Mouse (Mus musculus): ENCODE measurements at regions not wholly inside any gene's neighbourhood (a gene's known extent, or its start where the extent isn't known, plus 50 kb on each side); places are given as distances from the start of the nearest gene placed in this dataset.

DNA sequence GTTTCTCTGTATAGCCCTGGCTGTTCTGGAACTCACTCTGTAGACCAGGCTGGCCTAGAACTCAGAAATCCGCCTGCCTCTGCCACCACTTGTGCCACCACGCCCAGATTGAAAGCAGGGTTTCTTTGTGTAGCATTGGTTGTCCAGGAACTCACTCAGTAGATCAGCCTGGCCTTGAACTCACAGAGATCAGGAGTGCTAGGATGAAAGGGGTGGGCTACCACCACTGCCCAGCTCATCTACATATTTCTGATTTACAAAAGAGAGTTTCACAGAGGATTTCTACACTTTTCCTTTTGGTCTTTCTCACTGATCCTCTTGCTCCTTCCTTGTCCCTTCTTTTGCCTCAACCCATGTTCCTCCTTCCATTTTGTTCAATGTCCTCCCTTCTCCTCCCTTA is 53.1 kb upstream of the Lbx1 start:
- Histone ChIP-seq H3K4me1 (peaks cover 14% of the 10 kb centered on the region), H3K9me3 (replicated peaks) (no peaks in the 10 kb centered on the region), H3K36me3 (ENCODE audit: poor library complexity, severe bottlenecking) (no peaks in the 10 kb centered on the region), H3K27me3 (peaks cover 18% of the 10 kb centered on the region), H3K4me3 (no peak overlapping the region), H3K9ac (no peak overlapping the region), H3K27ac (no peak overlapping the region), H3K4me2 (no peak overlapping the region)
- ATAC-seq: no peak
- WGBS: 72% methylated on average over 2 of the region's 2 CpGs

DNA sequence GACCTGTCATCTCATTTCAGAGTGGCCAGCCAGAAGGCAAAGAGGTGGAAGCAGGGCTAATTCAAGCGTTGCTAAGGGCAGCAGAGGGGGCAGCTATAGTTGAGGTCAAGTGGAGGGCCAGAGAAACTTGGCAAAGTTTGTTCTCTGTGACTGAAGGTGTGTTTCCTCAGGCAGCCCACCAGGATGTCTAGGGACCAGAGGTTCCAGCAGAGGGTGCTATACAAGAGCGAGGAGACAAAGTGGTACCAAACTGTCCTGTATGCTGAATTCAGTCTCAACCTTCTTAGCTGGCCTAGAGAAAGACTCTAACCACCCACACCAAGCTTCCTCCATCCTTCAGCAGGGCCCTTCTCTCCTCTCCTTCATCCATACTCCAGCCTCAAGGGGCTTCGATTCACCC is 62.2 kb upstream of the Lbx1 start:
- Histone ChIP-seq H3K4me3 (no peak overlapping the region), H3K27ac (no peak overlapping the region), H3K36me3 (ENCODE audit: poor library complexity, severe bottlenecking) (no peaks in the 10 kb centered on the region), H3K4me2 (no peak overlapping the region), H3K4me1 (peaks cover 47% of the 10 kb centered on the region), H3K9ac (no peak overlapping the region), H3K27me3 (peaks cover 71% of the 10 kb centered on the region), H3K9me3 (replicated peaks) (no peaks in the 10 kb centered on the region)
- ATAC-seq: no peak
- 33% methylated on average over 3 of the region's 3 CpGs for WGBS

DNA sequence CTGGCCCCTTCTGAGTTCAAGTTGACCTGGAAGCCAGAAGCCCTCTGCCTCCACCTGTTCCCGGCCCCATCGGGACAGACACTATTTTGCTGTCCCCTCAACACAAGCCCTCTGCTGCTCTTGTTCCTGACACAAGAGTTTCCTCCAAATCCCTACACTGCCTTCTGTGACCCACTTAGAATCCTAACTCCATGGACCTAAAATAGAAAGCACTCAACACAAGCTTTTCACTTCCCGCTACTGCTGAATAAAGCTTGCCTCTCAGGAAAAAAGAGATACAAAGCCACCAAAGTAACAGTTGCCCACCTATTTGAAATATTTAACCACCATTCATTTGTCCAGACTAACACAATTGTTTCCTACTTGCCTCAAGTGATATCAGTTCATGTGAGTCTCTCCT is 63.7 kb upstream of the Lbx1 start:
- no peak for ATAC-seq
- H3K27ac ChIP-seq: no peak overlapping the region
- peaks cover 75% of the 10 kb centered on the region for H3K27me3 ChIP-seq
- H3K9ac ChIP-seq: no peak overlapping the region
- H3K9me3 ChIP-seq (replicated peaks): no peaks in the 10 kb centered on the region
- peaks cover 42% of the 10 kb centered on the region for H3K4me1 ChIP-seq
- H3K4me3 ChIP-seq: no peak overlapping the region
- no peak overlapping the region for H3K4me2 ChIP-seq
- H3K36me3 ChIP-seq (ENCODE audit: poor library complexity, severe bottlenecking): no peaks in the 10 kb centered on the region
- 62% methylated on average over 3 of the region's 3 CpGs for WGBS

GRCm38 (mm10) chr19:45299768-45300167 is 63.8 kb upstream of the Btrc start:
- Histone ChIP-seq H3K27me3 (peaks cover 79% of the 10 kb centered on the region), H3K36me3 (ENCODE audit: poor library complexity, severe bottlenecking) (no peaks in the 10 kb centered on the region), H3K4me3 (no peak overlapping the region), H3K27ac (no peak overlapping the region), H3K4me2 (no peak overlapping the region), H3K9ac (no peak overlapping the region), H3K4me1 (peaks cover 41% of the 10 kb centered on the region), H3K9me3 (replicated peaks) (no peaks in the 10 kb centered on the region)
- no peak for ATAC-seq
- WGBS: 24% methylated on average over 5 of the region's 5 CpGs

- WGBS: 3% methylated on average over 22 of the region's 22 CpGs
- no peaks in the 10 kb centered on the region for H3K36me3 ChIP-seq (ENCODE audit: poor library complexity, severe bottlenecking)
- H3K4me3 ChIP-seq: peak overlapping the region; percentile 48
- H3K27ac ChIP-seq: peak overlapping the region; percentile 93
- H3K4me1 ChIP-seq: peaks cover 30% of the 10 kb centered on the region
- peaks cover 82% of the 10 kb centered on the region for H3K27me3 ChIP-seq
- peak; percentile 34 for ATAC-seq
- peak overlapping the region; percentile 89 for H3K4me2 ChIP-seq
- H3K9me3 ChIP-seq (replicated peaks): no peaks in the 10 kb centered on the region
- H3K9ac ChIP-seq: peak overlapping the region; percentile 66
Observed at GRCm38 (mm10) chr19:45300691-45301431, 62.7 kb upstream of the Btrc start.

- Histone ChIP-seq H3K4me1 (peaks cover 25% of the 10 kb centered on the region), H3K27ac (peak overlapping the region; percentile 93), H3K4me3 (peak overlapping the region; percentile 48), H3K9me3 (replicated peaks) (no peaks in the 10 kb centered on the region), H3K4me2 (peak overlapping the region; percentile 89), H3K27me3 (peaks cover 82% of the 10 kb centered on the region), H3K9ac (peak overlapping the region; percentile 66), H3K36me3 (ENCODE audit: poor library complexity, severe bottlenecking) (no peaks in the 10 kb centered on the region)
- ATAC-seq: no peak
- WGBS: 1% methylated on average over 13 of the region's 16 CpGs
Observed at GRCm38 (mm10) chr19:45301432-45301732, 62.2 kb upstream of the Btrc start.

DNA sequence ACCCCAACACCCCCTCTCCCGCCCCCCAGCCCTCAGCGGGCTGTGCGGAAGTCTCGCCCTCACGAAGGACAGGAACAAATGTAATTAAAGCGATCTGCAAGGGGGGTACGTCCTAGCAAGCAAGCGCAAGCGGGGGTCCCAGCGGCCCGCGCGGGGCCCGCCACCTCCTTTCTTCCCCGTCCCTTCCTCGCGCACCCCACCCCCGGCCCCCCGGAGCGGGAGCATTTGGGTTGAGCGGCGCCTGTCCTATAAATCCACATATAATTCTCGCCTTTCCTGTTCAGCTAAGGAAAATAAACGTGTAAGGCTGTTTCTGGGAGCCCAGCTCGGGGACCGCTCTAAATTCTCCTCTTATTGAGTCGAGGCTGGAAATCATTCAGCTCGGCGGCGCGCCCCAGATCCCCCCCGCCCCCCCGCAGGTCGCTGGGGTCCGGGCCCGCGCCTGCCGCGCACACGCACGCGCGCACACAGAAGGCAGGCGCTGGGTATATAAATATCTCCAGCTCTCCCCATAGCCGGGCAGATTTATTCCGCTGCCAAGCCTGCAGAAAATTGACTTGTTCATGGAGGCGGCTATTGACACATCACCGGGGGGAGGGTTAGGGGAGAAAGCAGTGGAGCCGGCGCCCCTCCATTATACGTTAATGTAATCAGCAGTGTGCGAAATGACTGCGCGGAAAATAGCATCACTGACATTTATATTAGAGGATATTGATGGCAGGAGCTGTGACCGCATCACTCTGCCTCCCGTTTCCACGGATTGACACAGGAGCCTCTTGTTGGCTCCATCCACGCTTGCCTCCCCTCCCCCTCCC is 61.6 kb upstream of the Btrc start:
- H3K27me3 ChIP-seq: peaks cover 82% of the 10 kb centered on the region
- no peaks in the 10 kb centered on the region for H3K9me3 ChIP-seq (replicated peaks)
- peak overlapping the region; percentile 48 for H3K4me3 ChIP-seq
- H3K4me1 ChIP-seq: peaks cover 24% of the 10 kb centered on the region
- peak overlapping the region; percentile 89 for H3K4me2 ChIP-seq
- peak overlapping the region; percentile 93 for H3K27ac ChIP-seq
- ATAC-seq: peak; percentile 84
- WGBS: 1% methylated on average over 55 of the region's 58 CpGs
- H3K36me3 ChIP-seq (ENCODE audit: poor library complexity, severe bottlenecking): no peaks in the 10 kb centered on the region
- H3K9ac ChIP-seq: peak overlapping the region; percentile 66

GRCm38 (mm10) chr19:45302548-45303241 is 60.8 kb upstream of the Btrc start:
- Histone ChIP-seq H3K4me3 (peak overlapping the region; percentile 48), H3K36me3 (ENCODE audit: poor library complexity, severe bottlenecking) (no peaks in the 10 kb centered on the region), H3K27me3 (peaks cover 82% of the 10 kb centered on the region), H3K9ac (peak overlapping the region; percentile 66), H3K4me1 (peaks cover 24% of the 10 kb centered on the region), H3K9me3 (replicated peaks) (no peaks in the 10 kb centered on the region), H3K27ac (peak overlapping the region; percentile 93), H3K4me2 (peak overlapping the region; percentile 89)
- no peak; the same call in 1 of the 2 replicates for ATAC-seq
- WGBS: 2% methylated on average over 16 of the region's 16 CpGs

DNA sequence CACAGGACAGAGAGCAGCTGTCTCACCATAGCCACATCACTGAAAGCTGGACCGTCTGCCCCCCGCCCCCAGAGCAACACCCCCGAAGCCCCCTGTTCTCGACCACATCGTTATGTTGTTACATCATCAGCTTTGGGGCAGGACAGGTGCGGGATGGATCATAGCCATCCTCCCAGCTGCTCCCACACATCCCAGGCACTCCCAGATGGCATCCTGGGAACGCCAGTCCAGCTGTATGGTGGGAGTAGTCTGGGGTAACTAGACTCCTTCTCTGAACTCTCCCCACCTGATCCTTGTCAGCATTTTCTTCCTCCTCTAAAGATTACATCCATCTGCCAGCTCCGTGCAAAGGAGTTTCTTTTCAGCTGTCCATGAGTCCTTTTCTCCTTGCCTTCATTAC is 59.0 kb upstream of the Btrc start:
- Histone ChIP-seq H3K9me3 (replicated peaks) (no peaks in the 10 kb centered on the region), H3K4me1 (peaks cover 24% of the 10 kb centered on the region), H3K9ac (no peak overlapping the region), H3K36me3 (ENCODE audit: poor library complexity, severe bottlenecking) (no peaks in the 10 kb centered on the region), H3K4me3 (no peak overlapping the region), H3K27me3 (peaks cover 76% of the 10 kb centered on the region), H3K4me2 (no peak overlapping the region), H3K27ac (no peak overlapping the region)
- no peak for ATAC-seq
- WGBS: 11% methylated on average over 8 of the region's 8 CpGs

DNA sequence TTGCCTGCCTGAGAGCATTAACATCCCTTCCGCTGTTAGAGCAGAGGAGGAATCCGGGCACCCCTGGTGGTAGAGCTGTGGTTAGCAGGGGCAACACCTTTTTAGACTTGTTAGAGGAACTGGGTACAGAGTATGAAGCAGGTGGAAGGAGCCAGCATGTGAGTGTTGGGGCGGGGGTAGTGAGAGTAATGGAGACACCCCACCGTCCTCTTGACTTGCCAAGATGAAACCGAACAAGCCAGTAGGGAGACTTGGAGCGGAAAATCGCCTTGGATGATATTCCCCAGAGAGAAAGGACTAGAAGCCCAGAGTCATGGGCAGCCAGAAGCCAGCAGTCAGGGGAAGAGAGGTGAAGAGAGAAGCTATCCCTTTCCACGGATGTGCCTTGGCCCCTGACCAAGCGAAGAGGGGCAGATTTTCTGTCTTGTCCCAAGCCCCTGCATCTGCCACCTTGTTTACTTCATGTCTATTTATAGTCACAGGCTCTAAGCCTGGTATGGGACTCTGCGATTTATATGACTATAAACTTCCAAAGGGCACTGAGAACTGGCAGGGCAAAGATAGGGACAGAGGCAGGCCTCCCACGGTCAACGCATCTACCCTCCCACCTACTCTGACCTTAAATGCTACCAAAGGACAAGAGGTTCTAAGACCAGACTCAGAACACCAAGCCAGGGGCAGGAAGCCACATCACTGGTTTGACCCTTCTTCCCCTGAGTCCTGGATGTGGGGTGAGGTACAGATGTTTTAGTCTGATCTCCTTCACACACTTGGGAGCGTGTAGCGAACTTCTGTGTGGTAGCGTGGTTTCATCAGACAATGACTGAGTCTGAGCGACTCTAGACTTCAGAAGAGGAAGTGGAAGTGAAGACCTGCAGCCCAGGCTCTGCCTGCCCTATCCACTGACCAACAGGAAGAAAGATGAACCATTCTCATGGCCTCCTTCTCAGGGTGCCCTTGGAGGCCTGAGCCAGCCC is 55.9 kb upstream of the Btrc start:
- Histone ChIP-seq H3K9ac (no peak overlapping the region), H3K4me1 (peaks cover 37% of the 10 kb centered on the region), H3K36me3 (ENCODE audit: poor library complexity, severe bottlenecking) (no peaks in the 10 kb centered on the region), H3K4me3 (no peak overlapping the region), H3K9me3 (replicated peaks) (no peaks in the 10 kb centered on the region), H3K4me2 (no peak overlapping the region), H3K27me3 (peaks cover 63% of the 10 kb centered on the region), H3K27ac (no peak overlapping the region)
- no peak for ATAC-seq
- WGBS: 57% methylated on average over 16 of the region's 16 CpGs

DNA sequence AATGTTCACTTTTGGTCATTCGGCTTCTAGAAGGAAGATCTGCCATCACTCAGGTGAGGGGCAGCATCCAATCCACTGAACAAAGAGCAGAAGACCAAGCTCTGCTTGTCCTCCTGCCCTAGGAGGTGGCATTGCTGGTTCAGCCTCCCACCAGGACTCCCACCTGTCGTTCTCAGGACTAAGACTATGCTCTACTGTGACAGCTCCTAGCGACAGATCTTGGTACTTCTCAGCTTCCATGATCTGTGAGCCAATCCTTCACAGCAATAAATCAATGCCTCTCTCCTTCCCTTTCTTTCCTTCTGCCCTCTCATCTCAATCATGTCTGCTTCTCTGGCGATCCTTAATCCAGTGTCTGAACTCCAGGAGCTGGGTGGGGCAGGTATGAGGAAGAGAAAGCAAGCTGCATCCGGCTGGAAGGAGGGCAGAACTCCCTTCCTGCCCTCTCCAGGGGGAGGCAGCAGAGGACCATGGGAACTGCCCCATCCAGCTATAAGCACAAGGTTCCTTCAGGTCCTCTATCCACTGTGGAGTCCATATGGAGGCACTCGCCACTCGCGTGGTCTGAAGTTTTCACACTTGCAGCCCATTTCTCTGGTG is 54.8 kb upstream of the Btrc start:
- Histone ChIP-seq H3K4me2 (no peak overlapping the region), H3K4me3 (no peak overlapping the region), H3K4me1 (peaks cover 40% of the 10 kb centered on the region), H3K27ac (no peak overlapping the region), H3K9me3 (replicated peaks) (no peaks in the 10 kb centered on the region), H3K27me3 (peaks cover 51% of the 10 kb centered on the region), H3K36me3 (ENCODE audit: poor library complexity, severe bottlenecking) (no peaks in the 10 kb centered on the region), H3K9ac (no peak overlapping the region)
- no peak for ATAC-seq
- 55% methylated on average over 8 of the region's 8 CpGs for WGBS

All from forebrain, embryonic 13.5 days (tissue).